Mouse (Mus musculus) liver, embryonic 12.5 days (tissue): ENCODE data around the gene Lat2. TPM values are rescaled to one million over a fixed set of nuclear protein-coding genes. Genes with fewer than 3 reads are reported as not detected.
"Not testable (repeated sequence)": the region's sequence is repeated elsewhere in the genome, so short reads cannot be mapped to it uniquely, and the experiment has no call there.

Experiments used
- ATAC-seq: fragments of 200-750 bp; cut with Nextera tagmentation; 2 replicates; pipeline ENCODE4 v1.8.0; 2017; ENCODE audit warnings: moderate number of reproducible peaks, mild to moderate bottlenecking, moderate library complexity
- H3K27ac ChIP-seq: fragments of 300-500 bp; sonication (generic); 2 replicates; pipeline ENCODE4 v1.5.1; 2016; ENCODE audit warnings: mild to moderate bottlenecking
- H3K27me3 ChIP-seq: fragments of 300-500 bp; sonication (generic); replicated peaks from 2 replicates; pipeline ENCODE4 v1.6.1; 2016; ENCODE audit warnings: mild to moderate bottlenecking, moderate library complexity
- H3K36me3 ChIP-seq: fragments of 300-500 bp; sonication (generic); 2 replicates; pipeline ENCODE4 v1.6.1; 2016; ENCODE audit warnings: mild to moderate bottlenecking, moderate library complexity
- H3K4me1 ChIP-seq: fragments of 300-500 bp; sonication (generic); 2 replicates; pipeline ENCODE4 v1.6.1; 2016
- H3K4me2 ChIP-seq: fragments of 300-500 bp; sonication (generic); 2 replicates; pipeline ENCODE4 v1.6.1; 2016; ENCODE audit warnings: mild to moderate bottlenecking, moderate library complexity
- H3K4me3 ChIP-seq: fragments of 300-500 bp; sonication (generic); 2 replicates; pipeline ENCODE4 v1.5.1; 2016; ENCODE audit warnings: mild to moderate bottlenecking, moderate library complexity
- H3K9ac ChIP-seq: fragments of 300-500 bp; sonication (generic); 2 replicates; pipeline ENCODE4 v1.6.1; 2016; ENCODE audit warnings: mild to moderate bottlenecking, moderate library complexity
- H3K9me3 ChIP-seq: fragments of 300-500 bp; sonication (generic); replicated peaks from 2 replicates; pipeline ENCODE4 v1.6.1; 2016; ENCODE audit warnings: mild to moderate bottlenecking, moderate library complexity
- WGBS: fragments of 180-500 bp; shearing (Covaris S2); methylation state at CpG from one replicate; pipeline ENCODE4 v1.1.7; 2016; ENCODE audit not compliant: insufficient replicate concordance; 5-methylcytosine and 5-hydroxymethylcytosine counted together
- polyA plus RNA-seq: library from polyadenylated mRNA; unstranded; fragments of >200 nt; fragmentation: Nextera tagmentation; extraction: Ambion mirVana; gene quantifications from 2 replicates; pipeline ENCODE4 v1.2.1, GENCODE M21; 2016

The Lat2 gene
- 1.7 and 1.8 TPM in 2 replicates for polyA plus RNA-seq

- Histone ChIP-seq H3K27me3 (no peaks in the 10 kb centered on the region), H3K9ac (no peak within 1 kb of the TSS), H3K36me3 (peaks cover 31% of the 10 kb centered on the region), H3K27ac (0 out of 2 replicates have a peak within 1 kb of the TSS, but pooled peaks have one; percentile 29), H3K9me3 (no peaks in the 10 kb centered on the region), H3K4me1 (peaks cover 13% of the 10 kb centered on the region; the same call in 1 of the 2 replicates), H3K4me2 (no peak within 1 kb of the TSS), H3K4me3 (no peak within 1 kb of the TSS)
- 66% methylated on average over 7 of the region's 7 CpGs for WGBS
- ATAC-seq = no peak
Observed at GRCm38 (mm10) chr5:134614802-134615201, at the start of gene Lat2. Gene Lat2, minus strand, starts transcription at chr5:134615025.

- no peak overlapping the region for H3K27ac ChIP-seq
- no peak overlapping the region for H3K4me3 ChIP-seq
- H3K36me3 ChIP-seq = no peaks in the 10 kb centered on the region; the same call in 1 of the 2 replicates
- no peaks in the 10 kb centered on the region for H3K9me3 ChIP-seq
- H3K27me3 ChIP-seq = 0 out of 2 replicates have a peak, but pooled peaks cover 2% of the 10 kb centered on the region
- ATAC-seq = no peak
- H3K9ac ChIP-seq = no peak overlapping the region
- H3K4me1 ChIP-seq = no peaks in the 10 kb centered on the region
- WGBS = 70% methylated on average over 4 of the region's 4 CpGs
- H3K4me2 ChIP-seq = no peak overlapping the region
Observed at GRCm38 (mm10) chr5:134656708-134657107, 41.9 kb upstream of the Lat2 start.

GRCm38 (mm10) chr5:134652015-134652414 is 37.2 kb upstream of the Lat2 start:
- Histone ChIP-seq H3K27me3 (0 out of 2 replicates have a peak, but pooled peaks cover 2% of the 10 kb centered on the region), H3K4me2 (no peak overlapping the region), H3K27ac (no peak overlapping the region), H3K9ac (no peak overlapping the region), H3K4me3 (no peak overlapping the region), H3K36me3 (no peaks in the 10 kb centered on the region), H3K9me3 (no peaks in the 10 kb centered on the region), H3K4me1 (no peaks in the 10 kb centered on the region)
- 54% methylated on average over 7 of the region's 7 CpGs for WGBS
- ATAC-seq = no peak

- H3K36me3 ChIP-seq = no peaks in the 10 kb centered on the region
- 0 out of 2 replicates have a peak, but pooled peaks cover 2% of the 10 kb centered on the region for H3K27me3 ChIP-seq
- WGBS = 22% methylated on average over 5 of the region's 5 CpGs
- H3K4me1 ChIP-seq = no peaks in the 10 kb centered on the region
- no peak for ATAC-seq
- H3K27ac ChIP-seq = no peak overlapping the region
- no peak overlapping the region for H3K4me2 ChIP-seq
- H3K9me3 ChIP-seq = no peaks in the 10 kb centered on the region
- H3K9ac ChIP-seq = no peak overlapping the region
- H3K4me3 ChIP-seq = no peak overlapping the region
Observed at GRCm38 (mm10) chr5:134650926-134651325, 36.1 kb upstream of the Lat2 start.

- H3K27me3 ChIP-seq, H3K9me3 ChIP-seq, ATAC-seq: not testable (repeated sequence)
Observed at GRCm38 (mm10) chr5:134648976-134649375, 34.2 kb upstream of the Lat2 start.

GRCm38 (mm10) chr5:134647394-134647793 is 32.6 kb upstream of the Lat2 start:
- 67% methylated on average over 2 of the region's 2 CpGs for WGBS
- Histone ChIP-seq H3K4me1 (no peaks in the 10 kb centered on the region), H3K36me3 (no peaks in the 10 kb centered on the region), H3K27me3 (0 out of 2 replicates have a peak, but pooled peaks cover 2% of the 10 kb centered on the region), H3K9ac (no peak overlapping the region), H3K4me2 (no peak overlapping the region), H3K4me3 (no peak overlapping the region), H3K9me3 (no peaks in the 10 kb centered on the region), H3K27ac (no peak overlapping the region)
- ATAC-seq = peak; percentile 45

More at GRCm38 (mm10) chr5:134648976-134649375, 34.2 kb upstream of the Lat2 start:
- H3K9ac ChIP-seq, H3K36me3 ChIP-seq, H3K4me2 ChIP-seq, H3K27ac ChIP-seq, H3K4me1 ChIP-seq, H3K4me3 ChIP-seq: not testable (repeated sequence)
- WGBS = 63% methylated on average over 4 of the region's 4 CpGs

- no peaks in the 10 kb centered on the region for H3K27me3 ChIP-seq
- H3K27ac ChIP-seq = no peak overlapping the region
- H3K9me3 ChIP-seq = no peaks in the 10 kb centered on the region
- no peak overlapping the region for H3K4me3 ChIP-seq
- H3K9ac ChIP-seq = no peak overlapping the region
- WGBS = 62% methylated on average over 4 of the region's 4 CpGs
- no peak for ATAC-seq
- H3K4me1 ChIP-seq = no peaks in the 10 kb centered on the region
- H3K36me3 ChIP-seq = no peaks in the 10 kb centered on the region
- no peak overlapping the region for H3K4me2 ChIP-seq
Observed at GRCm38 (mm10) chr5:134646461-134646860, 31.6 kb upstream of the Lat2 start.

- 54% methylated on average over 8 of the region's 8 CpGs for WGBS
- Histone ChIP-seq H3K36me3 (no peaks in the 10 kb centered on the region), H3K9ac (no peak overlapping the region), H3K9me3 (no peaks in the 10 kb centered on the region), H3K4me1 (peaks cover 6% of the 10 kb centered on the region), H3K4me3 (no peak overlapping the region), H3K4me2 (no peak overlapping the region), H3K27ac (no peak overlapping the region), H3K27me3 (no peaks in the 10 kb centered on the region)
- ATAC-seq = no peak
Observed at GRCm38 (mm10) chr5:134644643-134645118, 29.9 kb upstream of the Lat2 start.

GRCm38 (mm10) chr5:134644121-134644520 is 29.3 kb upstream of the Lat2 start:
- no peak overlapping the region for H3K4me3 ChIP-seq
- no peak overlapping the region for H3K9ac ChIP-seq
- no peak overlapping the region for H3K4me2 ChIP-seq
- H3K36me3 ChIP-seq = no peaks in the 10 kb centered on the region
- ATAC-seq = no peak
- no peaks in the 10 kb centered on the region for H3K27me3 ChIP-seq
- H3K4me1 ChIP-seq = peaks cover 9% of the 10 kb centered on the region
- 55% methylated on average over 1 of the region's 1 CpGs for WGBS
- H3K9me3 ChIP-seq = no peaks in the 10 kb centered on the region
- no peak overlapping the region for H3K27ac ChIP-seq

GRCm38 (mm10) chr5:134640371-134640770 is 25.5 kb upstream of the Lat2 start:
- 75% methylated on average over 2 of the region's 3 CpGs for WGBS
- peak overlapping the region; percentile 82; the same call in 1 of the 2 replicates for H3K9ac ChIP-seq
- H3K4me2 ChIP-seq = peak overlapping the region; percentile 89; the same call in 1 of the 2 replicates
- H3K36me3 ChIP-seq = peaks cover 18% of the 10 kb centered on the region
- H3K27ac ChIP-seq = no peak overlapping the region
- no peak for ATAC-seq
- H3K4me3 ChIP-seq = no peak overlapping the region
- H3K4me1 ChIP-seq = peaks cover 31% of the 10 kb centered on the region
- H3K9me3 ChIP-seq = no peaks in the 10 kb centered on the region
- no peaks in the 10 kb centered on the region for H3K27me3 ChIP-seq

GRCm38 (mm10) chr5:134639269-134639682 is 24.5 kb upstream of the Lat2 start, which contains the start of gene Eif4h:
Gene Eif4h, minus strand, starts transcription at chr5:134639490.
- peak; percentile 91 for ATAC-seq
- Histone ChIP-seq H3K27ac (peak within 1 kb of the TSS; percentile 94), H3K4me3 (peak within 1 kb of the TSS; percentile 96), H3K4me2 (peak within 1 kb of the TSS; percentile 89), H3K9ac (peak within 1 kb of the TSS; percentile 99), H3K27me3 (no peaks in the 10 kb centered on the region), H3K36me3 (peaks cover 29% of the 10 kb centered on the region), H3K9me3 (no peaks in the 10 kb centered on the region), H3K4me1 (peaks cover 31% of the 10 kb centered on the region)
- under 1% methylated on average over 47 of the region's 52 CpGs for WGBS

- H3K4me2 ChIP-seq = peak overlapping the region; percentile 89
- peaks cover 36% of the 10 kb centered on the region for H3K4me1 ChIP-seq
- peak overlapping the region; percentile 99 for H3K9ac ChIP-seq
- H3K36me3 ChIP-seq = peaks cover 35% of the 10 kb centered on the region
- H3K9me3 ChIP-seq = no peaks in the 10 kb centered on the region
- ATAC-seq = peak; percentile 31
- H3K27ac ChIP-seq = peak overlapping the region; percentile 94
- no peaks in the 10 kb centered on the region for H3K27me3 ChIP-seq
- H3K4me3 ChIP-seq = peak overlapping the region; percentile 96
- under 1% methylated on average over 85 of the region's 85 CpGs for WGBS
Observed at GRCm38 (mm10) chr5:134638461-134639268, 23.8 kb upstream of the Lat2 start.
